Mouse (Mus musculus) kidney, embryonic 14.5 days (tissue): ENCODE measurements around the gene Slc17a8. TPM values are rescaled to one million over a fixed set of nuclear protein-coding genes. Genes with fewer than 3 reads are reported as not detected.

ENCODE experiments used
- ATAC-seq: fragments of 200-750 bp; cut with Nextera tagmentation; 2 replicates; pipeline ENCODE4 v1.8.0; 2017; ENCODE audit warnings: moderate number of reproducible peaks, mild to moderate bottlenecking, moderate TSS enrichment, moderate library complexity; ENCODE audit not compliant: low FRiP score, low TSS enrichment
- H3K27ac ChIP-seq: fragments of 300-500 bp; sonication (generic); 2 replicates; pipeline ENCODE4 v1.5.1; 2014; ENCODE audit warnings: low read depth, mild to moderate bottlenecking, low read length, moderate library complexity, mixed read lengths
- H3K27me3 ChIP-seq: fragments of 300-500 bp; sonication (generic); 2 replicates; pipeline ENCODE4 v1.6.1; 2014; ENCODE audit warnings: mild to moderate bottlenecking, low read length; ENCODE audit not compliant: control insufficient read depth, insufficient read depth
- H3K36me3 ChIP-seq: fragments of 300-500 bp; sonication (generic); 2 replicates; pipeline ENCODE4 v1.6.1; 2014; ENCODE audit warnings: low read length, mixed read lengths; ENCODE audit not compliant: control insufficient read depth, insufficient read depth
- H3K4me1 ChIP-seq: fragments of 300-500 bp; sonication (generic); 2 replicates; pipeline ENCODE4 v1.6.1; 2014; ENCODE audit warnings: low read length, mixed read lengths; ENCODE audit not compliant: control insufficient read depth, insufficient read depth
- H3K4me2 ChIP-seq: fragments of 300-500 bp; sonication (generic); replicated peaks from 2 replicates; pipeline ENCODE4 v1.6.1; 2014; ENCODE audit warnings: low read depth, mild to moderate bottlenecking, low read length
- H3K4me3 ChIP-seq: fragments of 300-500 bp; sonication (generic); 2 replicates; pipeline ENCODE4 v1.5.1; 2014; ENCODE audit warnings: mild to moderate bottlenecking, low read length
- H3K9ac ChIP-seq: fragments of 300-500 bp; sonication (generic); 2 replicates; pipeline ENCODE4 v1.6.1; 2014; ENCODE audit warnings: low read depth, mild to moderate bottlenecking, low read length, moderate library complexity
- H3K9me3 ChIP-seq: fragments of 300-500 bp; sonication (generic); 2 replicates; pipeline ENCODE4 v1.6.1; 2016; ENCODE audit warnings: low read length; ENCODE audit not compliant: control insufficient read depth
- WGBS: fragments of 180-500 bp; shearing (Covaris S2); extraction: QIAGEN DNeasy Blood & Tissue Kit; methylation state at CpG from one replicate; pipeline ENCODE4 v1.1.7; 2014; 5-methylcytosine and 5-hydroxymethylcytosine counted together
- polyA plus RNA-seq: library from polyadenylated mRNA; unstranded; fragments of >200 nt; fragmentation: Nextera tagmentation; extraction: Ambion mirVana; gene quantifications from 2 replicates; pipeline ENCODE4 v1.2.1, GENCODE M21; 2014

Gene Slc17a8
- polyA plus RNA-seq, 1 experiment from 2014 or later: 0.45 TPM

- Histone ChIP-seq H3K4me1 (no peaks in the 10 kb centered on the region), H3K9me3 (no peaks in the 10 kb centered on the region), H3K27ac (no peak overlapping the region), H3K4me3 (no peak overlapping the region), H3K9ac (no peak overlapping the region), H3K36me3 (no peaks in the 10 kb centered on the region), H3K4me2 (no peak overlapping the region), H3K27me3 (no peaks in the 10 kb centered on the region)
- 0 out of 2 replicates have a peak, but pooled peaks have one; percentile 32 for ATAC-seq
- WGBS: 58% methylated on average over 5 of the region's 5 CpGs
These were observed 89.8 kb downstream of the Slc17a8 start for GRCm38 (mm10) chr10:89531194-89531634.

GRCm38 (mm10) chr10:89527054-89527453, 94.0 kb downstream of the Slc17a8 start:
- no peaks in the 10 kb centered on the region for H3K9me3 ChIP-seq
- ATAC-seq: no peak
- H3K4me2 ChIP-seq: no peak overlapping the region
- no peaks in the 10 kb centered on the region for H3K27me3 ChIP-seq
- no peaks in the 10 kb centered on the region for H3K36me3 ChIP-seq
- no peak overlapping the region for H3K27ac ChIP-seq
- WGBS: 75% methylated on average over 5 of the region's 5 CpGs
- no peaks in the 10 kb centered on the region for H3K4me1 ChIP-seq
- no peak overlapping the region for H3K4me3 ChIP-seq
- H3K9ac ChIP-seq: no peak overlapping the region

GRCm38 (mm10) chr10:89525823-89526222, 95.2 kb downstream of the Slc17a8 start:
- H3K4me1 ChIP-seq: no peaks in the 10 kb centered on the region
- H3K9ac ChIP-seq: no peak overlapping the region
- H3K4me3 ChIP-seq: no peak overlapping the region
- H3K27ac ChIP-seq: no peak overlapping the region
- 90% methylated on average over 2 of the region's 2 CpGs for WGBS
- H3K9me3 ChIP-seq: no peaks in the 10 kb centered on the region
- ATAC-seq: no peak
- no peaks in the 10 kb centered on the region for H3K36me3 ChIP-seq
- H3K27me3 ChIP-seq: no peaks in the 10 kb centered on the region
- no peak overlapping the region for H3K4me2 ChIP-seq

Other genes with a start within 250 kb of the Slc17a8 start
- gene Gas2l3, start 177.3 kb downstream of the Slc17a8 start, polyA plus RNA-seq: 11.9 and 22.3 TPM in 2 replicates
- gene Nr1h4, start 87.7 kb downstream of the Slc17a8 start, polyA plus RNA-seq: 0.34 and 0.66 TPM in 2 replicates
- gene Scyl2, start 65.0 kb upstream of the Slc17a8 start, polyA plus RNA-seq: 9.2 and 16.0 TPM in 2 replicates
- 36.3 and 48.7 TPM in 2 replicates for gene Actr6, start 111.0 kb upstream of the Slc17a8 start, polyA plus RNA-seq
- 22.9 and 38.0 TPM in 2 replicates for gene Uhrf1bp1l, start 123.7 kb upstream of the Slc17a8 start, polyA plus RNA-seq